Mouse (Mus musculus) right cerebral cortex, postnatal 36 days (tissue): Measurements from ENCODE around the gene Cherp.

Experiments used
- DNase-seq, 2 experiments: peaks; one replicate each; pipeline ENCODE4 v3.0.0; 2022; ENCODE audit warnings: low spot score in 2 of 2, mixed read lengths in 1 of 2

Gene Cherp

GRCm38 (mm10) chr8:72470684-72471083, 4.3 kb downstream of the Cherp start:
- DNase-seq, result no peak

- no peak for DNase-seq
Observed at GRCm38 (mm10) chr8:72469984-72470383, 5.0 kb downstream of the Cherp start.

GRCm38 (mm10) chr8:72469243-72469642, 5.8 kb downstream of the Cherp start:
- DNase-seq, result no peak

GRCm38 (mm10) chr8:72464211-72464610, 10.8 kb downstream of the Cherp start:
- no peak for DNase-seq

- no peak for DNase-seq
Observed at GRCm38 (mm10) chr8:72459881-72460533, 15.0 kb downstream of the Cherp start.

GRCm38 (mm10) chr8:72458457-72458856, 16.6 kb downstream of the Cherp start:
- DNase-seq, result no peak

- no peak for DNase-seq
Observed at GRCm38 (mm10) chr8:72457806-72458205, 17.2 kb downstream of the Cherp start.

GRCm38 (mm10) chr8:72455317-72455716, 19.7 kb downstream of the Cherp start:
- DNase-seq, result no peak

- no peak for DNase-seq
Observed at GRCm38 (mm10) chr8:72453904-72454303, 21.1 kb downstream of the Cherp start.

- no peak for DNase-seq
Observed at GRCm38 (mm10) chr8:72451516-72451915, 23.5 kb downstream of the Cherp start.

GRCm38 (mm10) chr8:72445071-72445470, 30.0 kb downstream of the Cherp start:
- DNase-seq, result no peak

GRCm38 (mm10) chr8:72443994-72444350, 31.1 kb downstream of the Cherp start:
- no peak for DNase-seq

- peak; percentile 99 for DNase-seq
Observed at GRCm38 (mm10) chr8:72443338-72443993, 31.6 kb downstream of the Cherp start, which contains the start of the genes Calr3 and 1700030K09Rik. Calr3 (minus strand) TSS chr8:72443870. 1700030K09Rik (plus strand) TSS chr8:72443880.

GRCm38 (mm10) chr8:72438248-72439015, 36.6 kb downstream of the Cherp start:
- no peak for DNase-seq

GRCm38 (mm10) chr8:72434952-72435351, 40.1 kb downstream of the Cherp start:
- no peak for DNase-seq

GRCm38 (mm10) chr8:72429676-72430075, 45.4 kb downstream of the Cherp start:
- DNase-seq, result no peak

- no peak for DNase-seq
Observed at GRCm38 (mm10) chr8:72422926-72423325, 52.1 kb downstream of the Cherp start.

- DNase-seq, result peak; percentile 99
Observed at GRCm38 (mm10) chr8:72421362-72422335, 53.4 kb downstream of the Cherp start, which contains the start of gene Eps15l1. Eps15l1 (minus strand) TSS chr8:72421460.

- DNase-seq, result no peak
Observed at GRCm38 (mm10) chr8:72420571-72421361, 54.3 kb downstream of the Cherp start.

- no peak for DNase-seq
Observed at GRCm38 (mm10) chr8:72418073-72418472, 57.0 kb downstream of the Cherp start.

GRCm38 (mm10) chr8:72415252-72415651, 59.8 kb downstream of the Cherp start:
- no peak for DNase-seq
